Mouse (Mus musculus): Measurements from ENCODE around the gene Txnrd2. TPM values are rescaled to one million over a fixed set of nuclear protein-coding genes. Genes with fewer than 3 reads are reported as not detected.

Txnrd2 gene
- total RNA-seq, 2 experiments from 2014 or later: 82.3 to 145 TPM

GRCm38 (mm10) chr16:18411802-18412476, 14.2 kb upstream of the Txnrd2 start:
- ATAC-seq (replicated peaks; ENCODE audit: low FRiP score, low TSS enrichment, poor library complexity, severe bottlenecking): 0 out of 2 replicates have a peak, but pooled peaks have one; percentile 8

DNA sequence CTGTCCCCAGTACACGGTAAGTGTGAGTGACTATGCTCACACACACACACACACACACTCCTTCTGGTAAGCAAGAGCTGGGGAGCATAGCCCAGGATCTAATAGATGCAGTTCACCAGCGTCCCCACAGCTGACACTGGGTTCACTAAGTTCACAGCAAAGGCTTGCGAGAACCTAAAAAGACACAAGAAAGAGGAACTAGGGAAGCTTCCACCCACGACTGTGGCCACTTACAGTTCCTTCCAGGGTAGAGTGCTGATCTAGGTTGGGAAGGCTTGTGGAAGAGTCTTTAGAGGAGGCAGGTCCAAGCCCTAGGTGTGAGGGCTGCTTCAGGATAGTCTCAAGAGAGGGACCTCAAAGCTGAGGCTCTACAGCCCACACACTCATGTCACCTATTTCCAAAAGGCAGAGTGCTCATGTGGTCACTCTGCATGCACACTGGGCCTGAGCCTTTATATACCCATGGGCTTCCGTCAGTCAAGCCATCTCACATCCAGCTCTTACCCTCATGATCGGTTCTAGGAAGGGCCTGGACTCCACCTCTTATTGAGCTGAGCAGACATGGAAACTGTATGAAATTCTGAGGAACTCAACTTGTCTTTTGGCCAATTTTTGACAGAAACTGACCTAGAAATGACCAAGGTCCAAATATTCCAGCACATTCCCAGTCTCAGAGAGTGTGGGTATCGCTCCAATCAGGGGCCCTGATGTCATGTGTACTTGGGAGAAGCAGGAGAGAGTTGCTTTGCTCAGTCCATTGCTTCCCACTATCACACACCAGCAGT, 13.0 kb upstream of the Txnrd2 start:
- ATAC-seq (replicated peaks; ENCODE audit: low FRiP score, low TSS enrichment, poor library complexity, severe bottlenecking): no peak

DNA sequence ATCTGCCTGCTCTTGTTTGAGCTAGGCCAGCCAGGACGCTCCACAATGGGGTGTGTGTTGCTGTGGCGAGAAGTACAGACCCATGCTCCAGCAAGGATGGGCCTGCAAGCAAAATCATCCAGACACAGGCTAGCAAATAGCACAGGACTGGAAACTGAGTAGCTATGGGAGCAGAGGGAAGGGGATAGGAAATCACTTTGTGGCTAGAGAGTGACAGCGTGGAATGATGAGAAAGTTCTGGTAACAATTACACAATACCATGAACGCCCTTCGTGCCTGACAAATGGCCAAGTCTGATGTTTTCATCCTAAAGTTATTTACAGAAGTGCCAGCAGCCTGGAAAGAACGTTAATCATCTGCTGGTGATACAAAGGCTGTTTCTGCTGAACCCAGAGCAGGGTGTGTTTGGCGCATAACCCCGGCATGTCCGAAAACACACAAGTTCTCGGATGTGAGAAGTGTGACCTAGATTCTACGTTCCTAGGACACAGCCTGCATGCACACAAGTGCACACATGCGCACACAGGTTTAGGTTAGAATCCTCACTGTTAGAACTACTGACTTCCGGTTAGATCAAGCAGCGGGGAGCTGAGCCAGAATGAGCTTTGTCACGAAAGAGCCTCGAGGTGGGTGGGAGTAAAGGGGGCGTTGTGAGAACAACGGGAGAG, 10.0 kb upstream of the Txnrd2 start:
- no peak for ATAC-seq (replicated peaks; ENCODE audit: low FRiP score, low TSS enrichment, poor library complexity, severe bottlenecking)

DNA sequence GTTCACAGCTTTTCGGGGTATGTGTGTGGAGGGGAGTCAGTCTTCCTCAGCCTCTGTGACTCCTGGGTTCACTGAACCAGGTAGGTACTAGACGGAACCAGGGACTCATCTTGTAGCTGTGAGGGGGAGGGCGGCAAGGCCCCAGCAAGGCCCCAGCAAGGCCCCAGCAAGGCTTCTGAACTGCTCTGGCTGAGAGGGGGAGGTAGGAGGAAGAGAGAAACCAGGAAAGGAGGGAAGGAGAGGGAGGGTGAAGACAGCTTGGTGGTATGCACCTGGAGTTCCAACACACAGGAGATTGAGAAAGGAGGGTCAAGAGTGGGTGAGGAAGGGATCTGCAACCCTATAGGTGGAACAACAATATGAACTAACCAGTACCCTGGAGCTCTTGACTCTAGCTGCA, 9.3 kb upstream of the Txnrd2 start:
- no peak for ATAC-seq (replicated peaks; ENCODE audit: low FRiP score, low TSS enrichment, poor library complexity, severe bottlenecking)

DNA sequence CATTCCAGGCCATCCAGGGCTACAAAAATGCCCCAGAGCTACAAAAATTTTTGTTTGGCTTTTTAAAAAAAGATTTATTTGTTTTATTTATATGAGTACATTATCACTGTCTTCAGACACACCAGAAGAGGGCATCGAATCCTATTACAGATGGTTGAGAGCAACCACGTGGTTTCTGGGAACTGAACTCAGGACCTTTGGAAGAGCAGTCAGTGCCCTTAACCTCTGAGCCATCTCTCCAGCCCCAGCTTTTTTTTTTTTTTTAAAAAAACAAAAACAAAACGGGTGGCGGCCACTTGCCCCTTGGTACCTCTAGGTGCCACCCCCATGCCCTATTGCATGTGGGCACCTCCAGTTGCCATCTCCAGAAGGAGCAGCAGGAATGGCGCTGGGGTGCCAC, 8.7 kb upstream of the Txnrd2 start:
- no peak for ATAC-seq (replicated peaks; ENCODE audit: low FRiP score, low TSS enrichment, poor library complexity, severe bottlenecking)

DNA sequence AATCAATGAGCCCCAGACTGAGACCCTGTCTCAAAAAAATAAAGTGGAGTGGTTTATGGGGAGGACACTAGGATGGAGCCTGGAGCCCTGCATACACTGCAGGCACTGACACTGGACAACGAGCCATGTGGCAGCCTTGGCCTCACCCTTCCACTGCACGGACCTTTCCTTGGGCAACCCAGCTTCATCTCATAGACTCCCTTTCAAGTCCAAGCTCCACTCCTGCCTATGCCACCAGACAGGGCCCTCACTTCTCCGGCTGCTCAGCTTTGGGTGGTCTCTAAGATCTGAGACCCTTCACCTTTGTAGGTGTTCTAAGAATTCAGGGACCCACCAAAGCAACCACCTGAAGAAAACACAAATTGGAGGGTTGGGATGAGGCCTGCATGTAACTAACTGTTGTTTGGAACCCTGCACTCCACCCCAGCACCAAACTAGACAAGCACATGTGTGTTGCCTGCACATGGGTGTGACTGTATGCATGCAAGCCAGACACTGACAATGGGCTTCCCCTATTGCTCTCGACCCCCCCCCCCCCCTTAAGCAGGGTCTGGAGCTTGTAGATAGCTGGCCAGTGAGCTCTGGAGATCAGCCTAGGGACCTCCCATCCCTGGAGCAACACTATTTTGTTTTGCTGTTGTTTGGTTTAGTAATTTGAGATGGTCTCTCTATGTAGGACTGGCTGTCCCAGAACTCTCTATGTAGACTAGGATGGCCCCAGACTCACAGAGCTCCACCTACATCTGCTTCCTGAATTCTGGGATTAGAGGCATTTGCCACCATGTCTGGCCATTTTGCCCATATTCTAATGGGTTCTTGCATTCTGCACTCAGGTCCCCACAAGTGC, 7.2 kb upstream of the Txnrd2 start:
- peak; percentile 93 for ATAC-seq (replicated peaks; ENCODE audit: low FRiP score, low TSS enrichment, poor library complexity, severe bottlenecking)

DNA sequence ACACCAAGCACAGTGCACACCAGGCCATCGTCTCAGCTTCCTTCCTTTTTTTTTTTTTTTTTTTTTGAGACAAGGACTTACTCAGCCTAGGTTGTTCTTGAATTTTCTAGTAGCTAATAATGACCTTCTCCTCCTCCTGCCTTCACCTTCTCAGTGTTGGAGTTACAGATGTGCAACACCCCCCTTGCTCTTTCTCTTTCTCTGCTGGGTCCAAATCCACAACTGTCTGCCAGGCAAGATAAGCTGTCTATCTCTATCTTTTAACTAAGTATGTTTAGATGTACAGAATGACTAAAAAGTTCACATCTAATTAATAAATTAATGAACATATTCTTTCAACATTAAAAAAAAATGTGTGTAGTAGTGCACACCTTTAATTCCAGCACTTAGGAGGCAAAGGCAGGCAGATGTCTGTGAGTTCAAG, 6.6 kb upstream of the Txnrd2 start:
- ATAC-seq (replicated peaks; ENCODE audit: low FRiP score, low TSS enrichment, poor library complexity, severe bottlenecking): peak; percentile 51

- no peak for ATAC-seq (replicated peaks; ENCODE audit: low FRiP score, low TSS enrichment, poor library complexity, severe bottlenecking)
Measured at GRCm38 (mm10) chr16:18420571-18420970, 5.6 kb upstream of the Txnrd2 start.

DNA sequence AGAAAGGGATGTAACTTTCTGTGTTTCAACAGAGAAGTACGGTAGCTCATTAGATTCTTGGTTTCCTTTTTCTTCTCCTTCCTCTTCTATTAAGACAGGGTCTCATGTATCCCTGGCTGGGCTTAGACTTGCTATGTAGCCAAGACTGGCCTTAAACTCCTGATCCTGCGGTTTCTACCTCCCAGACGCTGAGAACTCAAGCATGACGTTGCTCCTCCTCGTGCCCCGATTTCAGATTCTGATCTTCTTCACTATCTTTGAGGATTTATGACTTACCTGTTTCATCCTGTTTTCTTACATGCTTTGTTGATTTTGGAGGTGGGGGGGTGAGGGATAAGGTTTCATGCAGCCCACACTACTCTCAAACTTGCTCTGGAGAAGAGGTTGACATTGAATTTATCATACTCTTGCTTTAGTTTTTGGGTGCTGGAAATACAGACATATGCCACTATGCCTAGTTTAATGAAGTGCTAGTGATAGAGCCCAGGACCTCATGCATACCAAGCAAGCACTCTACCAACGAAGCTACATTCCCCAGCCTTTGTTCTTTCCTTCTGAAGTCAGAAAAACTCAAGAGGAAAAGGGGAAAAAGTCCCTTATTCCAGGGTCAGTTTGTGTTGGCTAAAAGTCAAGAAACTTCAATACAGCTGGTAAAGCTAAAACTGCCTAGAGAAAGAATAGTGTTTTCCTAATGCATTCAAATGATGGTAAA, 2.8 kb upstream of the Txnrd2 start:
- ATAC-seq (replicated peaks; ENCODE audit: low FRiP score, low TSS enrichment, poor library complexity, severe bottlenecking): no peak

DNA sequence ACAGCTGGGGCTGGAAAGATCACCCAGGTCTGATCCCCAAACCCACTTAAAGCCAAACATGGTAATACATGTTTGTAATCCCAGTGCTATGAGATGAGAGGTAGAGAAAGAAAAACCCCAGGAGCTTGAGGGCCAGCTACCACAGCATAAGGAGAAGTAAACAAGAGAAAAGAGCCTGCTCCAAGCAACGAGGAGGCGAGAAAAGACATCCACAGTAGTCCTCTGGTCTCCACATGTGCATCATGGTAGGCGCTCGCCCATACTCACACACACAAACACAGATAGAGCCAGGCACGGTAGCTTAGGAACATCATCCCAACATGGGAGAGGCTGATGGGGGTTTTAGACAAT, 2.3 kb upstream of the Txnrd2 start:
- ATAC-seq (replicated peaks; ENCODE audit: low FRiP score, low TSS enrichment, poor library complexity, severe bottlenecking): no peak

DNA sequence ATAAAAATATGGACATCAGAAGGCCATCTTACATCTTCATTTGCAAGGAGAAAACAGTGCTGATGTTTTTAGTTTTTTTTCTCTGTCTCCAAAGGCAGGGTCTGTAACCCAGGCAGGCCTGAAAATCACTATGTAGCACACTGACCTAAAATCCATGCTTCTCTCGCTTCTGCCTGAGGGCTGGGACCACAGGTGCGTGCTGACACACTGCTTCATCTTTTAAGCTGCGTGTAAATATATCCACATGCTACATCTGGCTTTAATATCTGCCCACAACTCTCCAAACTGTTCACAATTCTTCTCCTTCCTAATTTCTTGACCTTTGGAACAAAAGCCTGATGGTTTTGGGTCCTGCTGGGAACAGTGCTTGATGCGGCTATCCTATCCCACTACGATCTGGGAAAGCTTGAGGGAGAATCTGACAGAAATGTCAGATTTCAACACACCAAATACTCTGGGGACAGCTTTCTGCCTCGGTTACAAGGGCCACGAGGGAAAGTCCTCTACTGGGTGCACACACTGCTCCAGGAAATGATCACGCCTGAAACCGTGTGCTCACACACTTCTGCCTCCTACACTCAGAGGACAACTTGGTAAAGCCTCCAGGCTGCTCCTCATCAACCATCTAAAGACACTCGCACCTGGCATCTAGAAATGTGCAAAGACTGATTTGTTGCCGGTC, 1.7 kb upstream of the Txnrd2 start:
- ATAC-seq (replicated peaks; ENCODE audit: low FRiP score, low TSS enrichment, poor library complexity, severe bottlenecking): no peak

GRCm38 (mm10) chr16:18425475-18426214, 539 bp upstream of the Txnrd2 start:
- no peak for ATAC-seq (replicated peaks; ENCODE audit: low FRiP score, low TSS enrichment, poor library complexity, severe bottlenecking)

DNA sequence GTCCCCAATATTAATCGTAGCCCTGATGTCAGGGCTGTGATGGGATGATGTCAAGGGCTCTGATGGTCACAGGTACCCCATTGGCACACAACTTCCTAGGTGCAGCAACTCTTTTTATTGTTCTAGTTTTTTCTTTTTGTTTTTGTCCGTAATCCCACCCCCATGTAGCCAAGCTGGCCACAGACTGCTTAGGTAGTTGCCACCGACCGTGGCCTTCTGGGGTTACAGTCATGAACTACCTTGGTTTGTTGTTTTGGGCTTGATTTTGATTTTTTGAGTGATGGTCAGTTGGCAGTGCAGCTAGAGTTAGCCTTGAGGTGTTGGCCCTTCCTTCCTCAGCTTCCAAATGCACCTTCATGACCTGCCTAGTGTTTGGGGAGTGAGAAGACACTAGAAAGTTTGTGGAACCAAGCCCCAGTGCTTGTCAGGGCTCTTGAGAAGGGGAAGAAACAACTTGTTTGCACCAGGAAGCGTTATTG, 657 bp downstream of the Txnrd2 start, which contains the start of gene Comt:
Gene Comt (minus strand): TSS at position 51 of the 479 bp plus-strand sequence.
- ATAC-seq (replicated peaks; ENCODE audit: low FRiP score, low TSS enrichment, poor library complexity, severe bottlenecking): no peak

DNA sequence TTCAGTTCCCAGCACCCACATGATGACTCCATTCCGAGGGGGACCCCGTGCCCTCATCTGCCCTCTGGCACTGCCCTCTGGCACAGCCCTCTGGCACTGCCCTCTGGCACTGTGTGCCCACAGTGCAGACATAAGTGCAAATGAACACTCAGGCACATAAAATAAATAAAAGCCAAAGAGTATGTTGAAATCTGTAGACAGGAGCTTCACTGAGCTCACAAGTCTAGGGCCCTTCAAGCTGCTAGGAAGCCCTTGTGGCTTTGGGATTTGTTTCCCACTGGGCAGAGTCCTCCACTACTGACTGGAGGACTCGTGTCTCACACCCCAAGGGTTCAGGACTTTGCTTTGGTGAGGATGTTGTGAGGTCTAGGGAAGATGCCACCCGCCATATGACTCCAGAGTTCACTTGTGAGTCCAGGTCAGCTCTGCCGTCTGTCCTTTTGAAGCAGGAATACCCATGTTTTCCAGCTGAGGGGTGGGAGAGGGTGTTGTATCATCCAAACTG, 1.9 kb downstream of the Txnrd2 start:
- 0 out of 2 replicates have a peak, but pooled peaks have one; percentile 1 for ATAC-seq (replicated peaks; ENCODE audit: low FRiP score, low TSS enrichment, poor library complexity, severe bottlenecking)

DNA sequence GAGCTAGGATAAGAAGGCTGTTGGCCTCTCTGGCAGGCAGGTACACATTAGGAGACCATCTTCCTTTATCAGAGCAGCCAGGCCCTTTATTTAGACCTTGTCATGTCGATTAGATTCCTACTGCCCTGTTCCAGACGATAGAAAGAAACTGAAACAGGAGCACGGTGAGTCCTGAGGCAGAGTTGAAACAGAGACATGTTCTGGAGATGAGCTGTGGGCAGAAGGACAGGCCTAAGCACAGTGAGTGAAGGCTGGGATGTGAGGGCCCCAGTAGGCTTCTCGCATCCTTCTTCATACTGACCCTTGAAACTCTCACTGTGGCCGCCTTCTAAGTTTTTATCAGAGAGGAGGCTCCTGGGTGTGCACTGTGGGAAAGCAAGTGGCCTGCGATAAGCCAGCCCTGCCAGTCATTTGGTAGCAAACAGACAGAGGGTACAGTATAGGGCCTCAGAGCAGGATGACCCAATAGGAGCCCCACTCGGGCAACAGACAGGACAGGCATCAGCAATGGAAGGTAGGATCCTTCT, 2.4 kb downstream of the Txnrd2 start:
- peak; percentile 77 for ATAC-seq (replicated peaks; ENCODE audit: low FRiP score, low TSS enrichment, poor library complexity, severe bottlenecking)

- no peak for ATAC-seq (replicated peaks; ENCODE audit: low FRiP score, low TSS enrichment, poor library complexity, severe bottlenecking)
Measured at GRCm38 (mm10) chr16:18429641-18430040, 3.5 kb downstream of the Txnrd2 start.

DNA sequence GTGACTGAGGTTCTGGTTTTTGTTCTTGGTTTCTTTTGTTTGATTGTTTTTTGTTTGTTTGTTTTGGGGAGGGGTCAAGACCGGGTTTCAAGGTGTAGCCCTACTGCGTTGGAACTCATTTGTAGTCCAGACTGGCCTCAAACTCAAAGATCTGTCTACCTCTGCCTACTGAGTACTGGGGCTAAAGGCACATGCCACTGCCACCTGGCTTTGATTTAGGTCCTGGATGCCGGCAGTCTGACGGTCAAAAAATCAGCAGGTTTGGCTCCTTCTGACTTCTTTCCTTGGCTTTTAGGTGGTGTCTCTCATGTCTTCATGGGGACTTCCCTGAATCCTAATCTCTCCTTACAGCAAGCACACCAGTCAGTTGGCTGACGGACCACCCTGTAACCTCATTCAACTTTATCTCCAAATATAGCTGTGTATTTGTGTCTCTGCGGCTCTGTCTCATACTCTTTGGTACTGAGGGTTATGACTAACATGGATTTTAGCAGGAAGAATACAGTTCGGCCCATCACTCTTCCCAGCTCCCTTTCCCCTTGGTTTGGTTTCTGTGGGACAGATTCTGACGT, 4.5 kb downstream of the Txnrd2 start:
- peak; percentile 47 for ATAC-seq (replicated peaks; ENCODE audit: low FRiP score, low TSS enrichment, poor library complexity, severe bottlenecking)

Measured in megakaryocyte-erythroid progenitor cell, adult 5-6 weeks (primary cell).